Mouse (Mus musculus): ENCODE data around the gene 4933415A04Rik. TPM values are rescaled to one million over a fixed set of nuclear protein-coding genes. Genes with fewer than 3 reads are reported as not detected.

4933415A04Rik gene
- polyA plus RNA-seq, 1 experiment = 1.1 TPM

DNA sequence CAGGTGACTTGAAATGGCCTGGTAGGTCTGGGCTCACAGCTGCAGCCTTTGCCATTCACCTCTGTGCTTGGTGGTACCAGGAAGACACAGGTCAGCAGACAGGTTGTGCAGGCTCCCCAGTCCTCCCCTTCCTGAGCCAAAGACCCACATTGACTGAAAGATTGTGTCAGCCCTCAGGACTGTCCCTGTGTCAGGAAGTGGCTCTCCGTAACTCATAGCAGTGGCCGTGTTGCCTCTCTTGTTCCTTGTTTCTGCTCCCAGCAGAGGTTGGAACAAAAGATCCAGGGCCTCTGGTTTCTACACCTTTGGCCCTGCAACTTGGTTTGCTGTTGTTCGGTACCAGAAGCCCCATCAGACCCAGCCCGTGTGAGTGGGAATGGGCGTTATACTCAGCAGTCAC lies 17.7 kb upstream of the 4933415A04Rik start:
- no peak for DNase-seq (ENCODE audit: low read depth, low spot score)
- WGBS = 72% methylated on average over 5 of the region's 5 CpGs

DNA sequence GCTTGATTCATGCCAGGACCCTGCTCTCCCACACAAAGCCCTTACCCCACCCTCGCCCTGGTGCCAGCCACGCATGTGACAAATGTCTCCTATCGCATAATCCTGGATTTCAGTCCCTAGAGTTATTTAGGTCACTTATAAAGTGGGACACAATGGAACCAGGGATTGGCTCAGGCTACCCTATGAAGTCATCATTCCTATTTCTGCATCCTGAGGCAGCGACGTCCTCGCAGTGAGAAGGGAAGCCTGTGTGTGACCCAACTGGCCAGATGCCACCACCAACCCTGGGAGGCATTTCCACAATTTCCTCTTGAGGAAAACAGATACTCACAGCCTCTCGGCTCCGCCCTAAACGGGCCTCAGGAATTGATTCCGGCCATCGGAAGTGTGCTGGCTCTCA lies 17.2 kb upstream of the 4933415A04Rik start:
- DNase-seq (ENCODE audit: low read depth, low spot score) = no peak
- WGBS = 50% methylated on average over 11 of the region's 11 CpGs

GRCm38 (mm10) chr11:43575061-43575375 lies 11.8 kb upstream of the 4933415A04Rik start:
- DNase-seq (ENCODE audit: low read depth, low spot score) = no peak
- WGBS = 39% methylated on average over 3 of the region's 3 CpGs

DNA sequence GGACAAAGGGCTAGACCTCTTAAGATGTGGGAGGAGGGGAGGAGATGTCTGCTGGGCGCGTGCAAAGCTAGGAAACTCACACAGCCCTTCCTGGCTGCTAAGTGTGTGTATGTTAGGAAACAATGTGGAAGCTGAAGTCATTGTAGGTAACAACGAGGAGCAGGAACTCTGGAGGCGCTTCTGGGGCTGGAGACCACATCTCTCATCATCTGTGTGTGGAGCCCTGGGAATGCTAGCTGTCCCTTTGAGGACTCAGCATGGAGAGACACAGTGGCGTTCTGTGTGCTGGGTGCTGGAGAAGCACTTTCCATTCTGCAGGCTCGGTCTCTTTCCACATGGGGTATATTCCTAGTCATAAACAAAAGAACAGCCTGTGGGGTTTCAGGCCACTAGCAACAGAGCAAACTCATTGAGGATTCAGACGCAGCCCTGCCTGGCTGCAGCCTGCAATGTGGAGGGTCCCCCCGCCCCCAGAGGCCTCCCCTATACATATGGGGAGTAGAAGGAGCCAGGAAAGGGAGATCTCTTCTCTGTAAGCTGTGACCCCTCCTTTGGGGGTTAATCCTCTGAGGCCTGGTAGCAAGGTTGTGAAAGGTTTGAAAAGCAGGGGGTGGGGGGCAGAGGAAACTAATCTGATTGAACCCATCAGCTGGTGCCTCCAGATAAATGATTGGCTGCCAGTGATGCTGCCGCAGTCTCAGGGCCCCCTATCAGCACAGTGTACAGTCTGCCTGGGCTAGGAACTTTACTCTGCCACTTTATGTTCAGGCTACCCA lies 11.3 kb upstream of the 4933415A04Rik start:
- WGBS = 60% methylated on average over 9 of the region's 9 CpGs
- DNase-seq (ENCODE audit: low read depth, low spot score) = no peak

GRCm38 (mm10) chr11:43577713-43578478 lies 8.9 kb upstream of the 4933415A04Rik start:
- no peak for DNase-seq (ENCODE audit: low read depth, low spot score)
- WGBS = 75% methylated on average over 11 of the region's 11 CpGs

GRCm38 (mm10) chr11:43585211-43586005 lies 1.4 kb upstream of the 4933415A04Rik start:
- 94% methylated on average over 22 of the region's 22 CpGs for WGBS
- no peak for DNase-seq (ENCODE audit: low read depth, low spot score)

DNA sequence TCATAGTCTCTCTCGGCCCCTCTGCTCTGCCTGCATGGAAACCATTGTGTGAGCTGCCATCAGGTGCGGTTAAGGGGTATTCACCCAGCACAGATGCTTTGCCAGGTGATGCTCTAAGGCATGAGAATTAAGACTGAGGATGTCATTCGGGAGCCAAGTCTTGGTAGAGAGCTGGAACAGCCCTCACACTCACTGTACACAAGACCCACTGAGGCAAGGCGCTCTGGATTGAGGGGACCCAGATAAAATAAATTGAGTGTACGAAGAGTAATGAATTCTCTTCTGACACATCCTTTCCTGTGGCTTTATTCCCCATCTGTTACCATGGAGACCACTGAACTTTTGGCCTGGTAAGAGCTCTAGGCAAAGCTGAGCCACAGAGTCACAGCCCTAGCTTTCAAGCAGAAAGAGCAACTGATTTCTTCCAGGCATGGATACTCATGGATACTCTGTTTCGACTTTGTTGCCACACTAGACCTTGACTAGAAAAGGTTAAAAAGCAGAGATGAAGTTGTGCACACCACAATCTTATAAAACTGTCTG lies 2.8 kb downstream of the 4933415A04Rik start:
- WGBS = 75% methylated on average over 6 of the region's 6 CpGs
- DNase-seq (ENCODE audit: low read depth, low spot score) = no peak

- WGBS = 86% methylated on average over 5 of the region's 5 CpGs
These were observed 14.6 kb downstream of the 4933415A04Rik start, which contains the start of gene Fabp6 for GRCm38 (mm10) chr11:43601440-43601839. Gene Fabp6 (minus strand): TSS chr11:43601540.

GRCm38 (mm10) chr11:43604207-43604606 lies 17.4 kb downstream of the 4933415A04Rik start:
- no peak for DNase-seq (ENCODE audit: low read depth, low spot score)

More at GRCm38 (mm10) chr11:43601440-43601839, 14.6 kb downstream of the 4933415A04Rik start, which contains the start of gene Fabp6:
- DNase-seq (ENCODE audit: low read depth, low spot score) = no peak

GRCm38 (mm10) chr11:43604891-43605290 lies 18.1 kb downstream of the 4933415A04Rik start:
- WGBS = 87% methylated on average over 6 of the region's 6 CpGs
- DNase-seq (ENCODE audit: low read depth, low spot score) = no peak

More at GRCm38 (mm10) chr11:43604207-43604606, 17.4 kb downstream of the 4933415A04Rik start:
- WGBS = 63% methylated on average over 2 of the region's 2 CpGs

- 71% methylated on average over 6 of the region's 6 CpGs for WGBS
- DNase-seq (ENCODE audit: low read depth, low spot score) = no peak
These were observed 19.0 kb downstream of the 4933415A04Rik start for GRCm38 (mm10) chr11:43605859-43606258.

GRCm38 (mm10) chr11:43608440-43608839 lies 21.6 kb downstream of the 4933415A04Rik start:
- WGBS = 82% methylated on average over 3 of the region's 3 CpGs
- no peak for DNase-seq (ENCODE audit: low read depth, low spot score)

- 39% methylated on average over 10 of the region's 10 CpGs for WGBS
- peak; percentile 45 for DNase-seq (ENCODE audit: low read depth, low spot score)
These were observed 23.3 kb downstream of the 4933415A04Rik start for GRCm38 (mm10) chr11:43610006-43610661.

GRCm38 (mm10) chr11:43610662-43611033 lies 23.8 kb downstream of the 4933415A04Rik start:
- peak; percentile 57 for DNase-seq (ENCODE audit: low read depth, low spot score)
- WGBS = 12% methylated on average over 5 of the region's 5 CpGs

- WGBS = 25% methylated on average over 12 of the region's 12 CpGs
- DNase-seq (ENCODE audit: low read depth, low spot score) = peak; percentile 75
These were observed 26.1 kb downstream of the 4933415A04Rik start for GRCm38 (mm10) chr11:43612834-43613488.

DNA sequence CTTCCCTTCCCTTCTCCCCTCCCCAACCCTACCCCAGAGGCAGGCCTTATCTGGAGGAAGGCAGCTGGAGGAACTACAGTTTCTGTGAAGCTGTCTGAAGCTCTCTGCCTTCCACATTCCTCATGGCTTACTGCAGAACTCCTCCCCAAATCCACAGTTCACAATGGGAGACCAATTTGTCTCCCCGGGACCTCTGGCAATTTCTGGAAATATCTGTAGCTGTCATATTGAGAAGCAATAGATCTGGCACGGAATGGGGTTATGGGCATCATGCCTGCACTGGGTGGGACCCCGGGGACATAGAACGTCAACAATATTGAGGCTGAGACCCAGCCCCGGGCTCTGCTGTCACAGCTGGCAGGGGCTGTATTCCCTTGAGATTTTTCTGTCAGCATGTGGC lies 31.1 kb downstream of the 4933415A04Rik start:
- DNase-seq (ENCODE audit: low read depth, low spot score) = no peak
- WGBS = 75% methylated on average over 5 of the region's 5 CpGs

DNA sequence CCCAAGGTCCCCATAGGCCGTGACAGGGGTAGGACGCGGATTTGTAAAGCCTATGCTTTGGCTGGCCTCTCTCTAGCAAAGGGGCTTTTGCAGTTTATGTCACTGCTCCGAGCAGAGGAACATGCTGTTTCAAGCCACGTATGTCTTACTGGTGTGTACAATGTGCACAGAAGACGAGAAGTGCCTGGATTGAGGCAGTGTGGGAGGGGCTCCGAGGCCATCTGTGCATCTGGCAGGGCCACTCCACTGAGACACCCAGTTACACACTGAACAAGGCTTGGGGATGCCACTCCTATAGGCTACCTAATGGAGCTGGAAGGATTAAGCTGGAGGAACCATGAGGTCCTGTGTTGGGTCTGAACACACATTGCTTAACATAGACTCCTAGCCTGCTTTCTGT lies 31.6 kb downstream of the 4933415A04Rik start:
- 66% methylated on average over 7 of the region's 7 CpGs for WGBS
- no peak for DNase-seq (ENCODE audit: low read depth, low spot score)

DNA sequence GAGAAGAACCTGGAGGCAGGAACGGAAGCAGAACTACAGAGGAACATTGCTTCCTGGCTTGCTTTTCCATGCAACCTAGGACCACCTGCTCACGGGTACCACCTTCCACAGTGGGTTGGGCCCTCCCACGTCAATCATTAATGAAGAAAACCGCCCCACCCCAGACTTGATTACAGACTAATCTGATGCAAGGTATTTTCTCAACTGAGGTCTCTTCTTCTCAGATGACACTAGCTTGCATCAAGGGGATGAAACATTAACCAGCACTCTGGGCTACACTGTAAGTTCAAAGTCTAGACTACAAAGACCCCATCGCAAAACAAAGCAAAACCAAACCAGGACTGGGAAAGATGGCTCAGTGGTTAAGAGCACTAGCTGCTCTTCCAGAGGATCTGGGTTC lies 34.9 kb downstream of the 4933415A04Rik start:
- WGBS = 34% methylated on average over 5 of the region's 5 CpGs
- DNase-seq (ENCODE audit: low read depth, low spot score) = no peak

DNA sequence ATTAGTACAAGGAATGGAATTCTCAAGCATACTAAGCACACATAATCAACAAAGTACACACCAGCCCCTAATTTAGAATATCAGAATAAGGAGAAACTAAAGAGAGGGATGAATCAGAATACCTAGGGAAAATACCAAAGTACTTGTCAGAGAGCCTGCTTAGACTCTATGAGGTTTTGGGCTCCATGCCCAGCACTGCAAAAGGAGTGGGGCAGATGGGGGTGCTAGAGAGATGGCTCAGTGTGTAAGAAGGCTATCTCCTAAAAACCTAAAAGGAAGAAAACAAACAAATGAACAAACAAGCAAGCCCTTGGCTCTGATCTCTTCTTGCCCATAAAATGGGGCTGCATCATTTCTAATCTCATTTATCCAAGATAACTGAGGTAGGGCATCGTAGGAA lies 37.5 kb downstream of the 4933415A04Rik start:
- DNase-seq (ENCODE audit: low read depth, low spot score) = no peak
- 95% methylated on average over 1 of the region's 1 CpGs for WGBS

Data from large intestine, adult 2 months (tissue).